In the genomic region with DNA sequence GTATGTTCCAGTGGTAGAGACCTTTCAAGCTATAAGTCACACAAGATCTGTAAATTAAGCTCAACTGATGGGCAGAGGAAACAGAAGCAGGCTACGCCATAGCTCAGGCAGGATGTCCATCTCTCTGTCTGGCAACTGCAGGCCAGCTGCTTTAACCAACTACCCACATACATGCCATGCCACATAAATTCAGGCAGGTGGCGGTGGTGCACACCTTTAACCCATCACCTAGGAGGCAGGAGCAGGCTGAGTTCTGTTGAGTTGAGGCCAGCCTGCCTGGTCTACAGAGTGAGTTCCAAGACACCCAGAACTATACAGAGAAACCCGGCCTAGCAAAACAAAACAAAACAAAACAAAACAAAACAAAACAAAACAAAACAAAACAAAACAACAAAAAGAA, we compare ENCODE assay signal across 10 mouse cellular contexts.
DNase-seq lines count a peak whose midpoint lies in the region; ATAC-seq and TF ChIP-seq lines count a peak whose summit lies in the region.
"Had no signal": no experiment of that assay in that cellular context is flagged by ENCODE, and none has a peak within 500 bp of the region (broad histone marks: within the 10 kb centered on the region; RNA-seq: fewer than 3 reads in every experiment).

No protein-coding gene starts in this region.

- no peak overlapping the region for H3K9ac ChIP-seq in kidney, embryonic 16.5 days (replicated peaks; ENCODE audit: low read length)
- no peak overlapping the region for H3K9ac ChIP-seq in ES-Bruce4 (ENCODE audit: low read depth, poor library complexity, severe bottlenecking)
- H3K9ac ChIP-seq: embryonic facial prominence, embryonic 13.5 days; liver, embryonic 13.5 days had no signal

- no peaks in the 10 kb centered on the region for H3K27me3 ChIP-seq in kidney, embryonic 16.5 days (ENCODE audit: insufficient read depth, low read length)
- H3K27me3 ChIP-seq in ES-Bruce4 (ENCODE audit: control insufficient read depth, insufficient read depth, low read length, poor library complexity, severe bottlenecking): no peaks in the 10 kb centered on the region
- H3K27me3 ChIP-seq: embryonic facial prominence, embryonic 13.5 days; liver, embryonic 13.5 days had no signal

- WGBS in kidney, embryonic 16.5 days: 62% methylated on average over 3 of the region's 3 CpGs
- WGBS in lung, adult 2 months: 59% methylated on average over 3 of the region's 3 CpGs

- H3K27ac ChIP-seq in kidney, embryonic 16.5 days (ENCODE audit: low read length): no peak overlapping the region
- H3K27ac ChIP-seq in ES-Bruce4 (ENCODE audit: insufficient read depth, low read length): no peak overlapping the region
- H3K27ac ChIP-seq: embryonic facial prominence, embryonic 13.5 days; liver, embryonic 13.5 days had no signal

- H3K36me3 ChIP-seq in kidney, embryonic 16.5 days (ENCODE audit: insufficient read depth, low read length): no peaks in the 10 kb centered on the region
- H3K36me3 ChIP-seq in ES-Bruce4 (ENCODE audit: control insufficient read depth, insufficient read depth, low read length, poor library complexity, severe bottlenecking): no peaks in the 10 kb centered on the region
- H3K36me3 ChIP-seq: embryonic facial prominence, embryonic 13.5 days; liver, embryonic 13.5 days had no signal

- no peaks in the 10 kb centered on the region for H3K4me1 ChIP-seq in kidney, embryonic 16.5 days (ENCODE audit: insufficient read depth, low read length)
- no peaks in the 10 kb centered on the region for H3K4me1 ChIP-seq in ES-Bruce4 (ENCODE audit: control insufficient read depth, insufficient read depth, low read length)
- no peaks in the 10 kb centered on the region for H3K4me1 ChIP-seq in lung, adult 2 months (ENCODE audit: control insufficient read depth, insufficient read depth, low read length)
- H3K4me1 ChIP-seq: liver, embryonic 13.5 days had no signal

- TF ChIP-seq CTCF in ES-Bruce4 (IDR thresholded peaks at IDR 0.05; ENCODE audit: low read depth, low read length): peak; percentile 64
- TF ChIP-seq CTCF in lung, adult 2 months (IDR thresholded peaks at IDR 0.05; ENCODE audit: insufficient read depth, low read length): peak; percentile 70

- H3K9me3 ChIP-seq in kidney, embryonic 16.5 days (ENCODE audit: low read length): no peaks in the 10 kb centered on the region
- no peaks in the 10 kb centered on the region for H3K9me3 ChIP-seq in ES-Bruce4 (replicated peaks; ENCODE audit: control insufficient read depth, insufficient read depth, low read length, poor library complexity, severe bottlenecking)
- H3K9me3 ChIP-seq: embryonic facial prominence, embryonic 13.5 days; liver, embryonic 13.5 days had no signal

- ATAC-seq in kidney, embryonic 16.5 days (ENCODE audit: low FRiP score, low TSS enrichment): peak; percentile 39; the same call in 1 of the 2 replicates
- no peak for ATAC-seq in CD4-positive, CD25-positive, alpha-beta regulatory T cell, adult 4 months

- no peak for DNase-seq in kidney, adult 8-10 months
- peak; percentile 41 for DNase-seq in R1 (ENCODE audit: low read depth, low spot score)
- no peak for DNase-seq in lung, adult 2 months
- DNase-seq in spleen, postnatal 4 days (ENCODE audit: low spot score in 2 of 2): no peak
- DNase-seq: adrenal gland, postnatal 25 days; liver, embryonic 13.5 days had no signal

- no peak for TF ChIP-seq EP300 in ES-Bruce4 (IDR thresholded peaks at IDR 0.05; ENCODE audit: insufficient read depth, low read depth, low read length)

- no peak overlapping the region for H3K4me3 ChIP-seq in kidney, embryonic 16.5 days (ENCODE audit: low read length)
- no peak overlapping the region for H3K4me3 ChIP-seq in ES-Bruce4 (ENCODE audit: low read depth, low read length)
- H3K4me3 ChIP-seq in lung, adult 2 months (replicated peaks; ENCODE audit: extremely low read depth, low read depth, low read length): no peak overlapping the region
- H3K4me3 ChIP-seq: embryonic facial prominence, embryonic 13.5 days; liver, embryonic 13.5 days had no signal

- H3K4me2 ChIP-seq in kidney, embryonic 16.5 days (replicated peaks; ENCODE audit: low read depth, low read length): no peak overlapping the region
- H3K4me2 ChIP-seq: embryonic facial prominence, embryonic 13.5 days; liver, embryonic 13.5 days had no signal

- TF ChIP-seq POLR2A in ES-Bruce4 (IDR thresholded peaks at IDR 0.05; ENCODE audit: insufficient read depth, low read length): no peak
- no peak for TF ChIP-seq POLR2A in lung, adult 2 months (IDR thresholded peaks at IDR 0.05; ENCODE audit: borderline replicate concordance, extremely low read depth, low read depth, low read length)
